Mouse (Mus musculus): ENCODE results near the gene Klf12. TPM values are rescaled to one million over a fixed set of nuclear protein-coding genes. Genes with fewer than 3 reads are reported as not detected.
A peak's percentile ranks its signal among the peaks of the same experiment; 100 is the strongest.

Gene Klf12
- polyA plus RNA-seq (2012; rRNA removed): 23.0 and 25.4 TPM in 2 replicates

- peak; percentile 72 to 85 for DNase-seq (ENCODE audit: extremely low spot score in 1 of 2, low spot score in 1 of 2)
These were observed at the start of gene Klf12 for GRCm38 (mm10) chr14:100284119-100284860. TSS of gene Klf12 (minus strand) at chr14:100284679.

GRCm38 (mm10) chr14:100333369-100333768 is 48.9 kb upstream of the Klf12 start:
- DNase-seq (ENCODE audit: extremely low spot score in 1 of 2, low spot score in 1 of 2): no peak

GRCm38 (mm10) chr14:100328602-100329276 is 44.3 kb upstream of the Klf12 start:
- DNase-seq (ENCODE audit: extremely low spot score in 1 of 2, low spot score in 1 of 2): no peak

- DNase-seq (ENCODE audit: extremely low spot score in 1 of 2, low spot score in 1 of 2): no peak
These were observed 39.8 kb upstream of the Klf12 start for GRCm38 (mm10) chr14:100324303-100324702.

- no peak for DNase-seq (ENCODE audit: extremely low spot score in 1 of 2, low spot score in 1 of 2)
These were observed 37.5 kb upstream of the Klf12 start for GRCm38 (mm10) chr14:100322012-100322411.

- DNase-seq (ENCODE audit: extremely low spot score in 1 of 2, low spot score in 1 of 2): no peak
These were observed 32.3 kb upstream of the Klf12 start for GRCm38 (mm10) chr14:100316780-100317179.

- DNase-seq (ENCODE audit: extremely low spot score in 1 of 2, low spot score in 1 of 2): no peak
These were observed 29.6 kb upstream of the Klf12 start for GRCm38 (mm10) chr14:100314099-100314498.

- DNase-seq (ENCODE audit: extremely low spot score in 1 of 2, low spot score in 1 of 2): no peak
These were observed 16.4 kb upstream of the Klf12 start for GRCm38 (mm10) chr14:100300905-100301304.

- DNase-seq (ENCODE audit: extremely low spot score in 1 of 2, low spot score in 1 of 2): no peak
These were observed 14.4 kb upstream of the Klf12 start for GRCm38 (mm10) chr14:100298892-100299291.

- peak; percentile 8 to 39 for DNase-seq (ENCODE audit: extremely low spot score in 1 of 2, low spot score in 1 of 2)
These were observed 2.2 kb upstream of the Klf12 start for GRCm38 (mm10) chr14:100286586-100287241.

GRCm38 (mm10) chr14:100285656-100286585 is 1.4 kb upstream of the Klf12 start:
- peak; percentile 26 to 66 for DNase-seq (ENCODE audit: extremely low spot score in 1 of 2, low spot score in 1 of 2)

GRCm38 (mm10) chr14:100284861-100285655 is 579 bp upstream of the Klf12 start:
- DNase-seq (ENCODE audit: extremely low spot score in 1 of 2, low spot score in 1 of 2): peak; percentile 24 to 68

- no peak for DNase-seq (ENCODE audit: extremely low spot score in 1 of 2, low spot score in 1 of 2)
These were observed 914 bp downstream of the Klf12 start for GRCm38 (mm10) chr14:100283411-100284118.

GRCm38 (mm10) chr14:100282651-100283050 is 1.8 kb downstream of the Klf12 start:
- DNase-seq (ENCODE audit: extremely low spot score in 1 of 2, low spot score in 1 of 2): no peak

- DNase-seq (ENCODE audit: extremely low spot score in 1 of 2, low spot score in 1 of 2): no peak
These were observed 2.7 kb downstream of the Klf12 start for GRCm38 (mm10) chr14:100281734-100282133.

GRCm38 (mm10) chr14:100274179-100274578 is 10.3 kb downstream of the Klf12 start:
- DNase-seq (ENCODE audit: extremely low spot score in 1 of 2, low spot score in 1 of 2): no peak

- no peak for DNase-seq (ENCODE audit: extremely low spot score in 1 of 2, low spot score in 1 of 2)
These were observed 23.9 kb downstream of the Klf12 start for GRCm38 (mm10) chr14:100260531-100260930.

GRCm38 (mm10) chr14:100243046-100243445 is 41.4 kb downstream of the Klf12 start:
- DNase-seq (ENCODE audit: extremely low spot score in 1 of 2, low spot score in 1 of 2): no peak

- DNase-seq (ENCODE audit: extremely low spot score in 1 of 2, low spot score in 1 of 2): no peak
These were observed 44.6 kb downstream of the Klf12 start for GRCm38 (mm10) chr14:100239874-100240273.

Measured in frontal cortex, adult 2 months (tissue).